Mouse (Mus musculus): ENCODE measurements around the gene Stard3. TPM values are rescaled to one million over a fixed set of nuclear protein-coding genes. Genes with fewer than 3 reads are reported as not detected.

Stard3 gene
- 10.2 and 14.2 TPM in 2 replicates for total RNA-seq (2017)

GRCm38 (mm10) chr11:98358161-98359083 is at the start of gene Stard3:
TSS of gene Stard3 (plus strand) at chr11:98358368.
- ATAC-seq (replicated peaks; ENCODE audit: low read depth, poor library complexity, severe bottlenecking) = peak; percentile 62

- peak; percentile 48 for ATAC-seq (replicated peaks; ENCODE audit: low read depth, poor library complexity, severe bottlenecking)
Measured at GRCm38 (mm10) chr11:98313790-98314323, 44.3 kb upstream of the Stard3 start.

- no peak for ATAC-seq (replicated peaks; ENCODE audit: low read depth, poor library complexity, severe bottlenecking)
Measured at GRCm38 (mm10) chr11:98317479-98317878, 40.7 kb upstream of the Stard3 start.

GRCm38 (mm10) chr11:98318421-98319116 is 39.6 kb upstream of the Stard3 start:
- ATAC-seq (replicated peaks; ENCODE audit: low read depth, poor library complexity, severe bottlenecking) = no peak

GRCm38 (mm10) chr11:98319120-98319519 is 39.0 kb upstream of the Stard3 start:
- ATAC-seq (replicated peaks; ENCODE audit: low read depth, poor library complexity, severe bottlenecking) = no peak

- ATAC-seq (replicated peaks; ENCODE audit: low read depth, poor library complexity, severe bottlenecking) = no peak
Measured at GRCm38 (mm10) chr11:98319544-98319943, 38.6 kb upstream of the Stard3 start.

- ATAC-seq (replicated peaks; ENCODE audit: low read depth, poor library complexity, severe bottlenecking) = no peak
Measured at GRCm38 (mm10) chr11:98319944-98320343, 38.2 kb upstream of the Stard3 start.

GRCm38 (mm10) chr11:98320381-98320780 is 37.8 kb upstream of the Stard3 start:
- no peak for ATAC-seq (replicated peaks; ENCODE audit: low read depth, poor library complexity, severe bottlenecking)

GRCm38 (mm10) chr11:98320806-98321676 is 37.1 kb upstream of the Stard3 start:
- ATAC-seq (replicated peaks; ENCODE audit: low read depth, poor library complexity, severe bottlenecking) = no peak

GRCm38 (mm10) chr11:98321677-98322003 is 36.5 kb upstream of the Stard3 start:
- ATAC-seq (replicated peaks; ENCODE audit: low read depth, poor library complexity, severe bottlenecking) = no peak

GRCm38 (mm10) chr11:98322159-98322558 is 36.0 kb upstream of the Stard3 start:
- ATAC-seq (replicated peaks; ENCODE audit: low read depth, poor library complexity, severe bottlenecking) = no peak

- no peak for ATAC-seq (replicated peaks; ENCODE audit: low read depth, poor library complexity, severe bottlenecking)
Measured at GRCm38 (mm10) chr11:98323136-98323866, 34.9 kb upstream of the Stard3 start.

GRCm38 (mm10) chr11:98323933-98324332 is 34.2 kb upstream of the Stard3 start:
- ATAC-seq (replicated peaks; ENCODE audit: low read depth, poor library complexity, severe bottlenecking) = peak; percentile 50; the same call in 1 of the 2 replicates

- no peak for ATAC-seq (replicated peaks; ENCODE audit: low read depth, poor library complexity, severe bottlenecking)
Measured at GRCm38 (mm10) chr11:98325191-98325820, 32.9 kb upstream of the Stard3 start.

GRCm38 (mm10) chr11:98325821-98326218 is 32.3 kb upstream of the Stard3 start:
- ATAC-seq (replicated peaks; ENCODE audit: low read depth, poor library complexity, severe bottlenecking) = no peak

- no peak for ATAC-seq (replicated peaks; ENCODE audit: low read depth, poor library complexity, severe bottlenecking)
Measured at GRCm38 (mm10) chr11:98326741-98327135, 31.4 kb upstream of the Stard3 start.

GRCm38 (mm10) chr11:98327136-98328030 is 30.8 kb upstream of the Stard3 start:
- no peak; the same call in 1 of the 2 replicates for ATAC-seq (replicated peaks; ENCODE audit: low read depth, poor library complexity, severe bottlenecking)

GRCm38 (mm10) chr11:98328031-98328370 is 30.2 kb upstream of the Stard3 start:
- ATAC-seq (replicated peaks; ENCODE audit: low read depth, poor library complexity, severe bottlenecking) = no peak

Data from common myeloid progenitor, adult 5-6 weeks (primary cell).